Mouse (Mus musculus) E14TG2a.4 (cell line): ENCODE data around the gene Phldb1.

Experiments
- CTCF ChIP-seq: conservative IDR thresholded peaks from 2 replicates; pipeline ENCODE4 v1.5.1; 2014; ENCODE audit warnings: low read length
- NANOG ChIP-seq: IDR thresholded peaks from 2 replicates; pipeline ENCODE4 v1.6.1; 2014; ENCODE audit warnings: borderline replicate concordance, low read length, mixed read lengths
- POU5F1 ChIP-seq: IDR thresholded peaks from 2 replicates; pipeline ENCODE4 v1.6.1; 2014; ENCODE audit warnings: low read length, borderline replicate concordance

DNA sequence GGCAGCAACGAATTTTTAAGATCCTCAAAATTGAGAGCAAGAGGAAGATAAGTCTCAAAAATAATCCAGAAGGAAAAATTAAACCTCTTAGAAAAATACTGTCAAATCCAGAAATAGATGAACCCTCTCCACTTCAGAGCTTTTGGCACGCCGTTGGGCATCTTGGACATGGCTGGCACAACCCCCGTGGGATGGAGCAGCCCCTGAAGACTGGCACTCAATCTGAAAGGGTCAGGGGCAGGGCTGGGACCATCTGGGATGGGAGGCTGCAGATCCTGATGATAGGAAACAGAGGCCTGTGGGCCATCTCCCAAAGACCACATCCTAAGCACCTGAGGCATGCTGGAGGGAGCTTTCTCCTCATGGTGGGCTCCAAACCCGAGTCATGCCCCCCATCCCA, 24.8 kb downstream of the Phldb1 start:
- TF ChIP-seq CTCF (no peak), NANOG (no peak), POU5F1 (no peak)
